Mouse (Mus musculus) CD4-positive, CD25-positive, alpha-beta regulatory T cell, adult 2 months (primary cell): ENCODE measurements around the gene Krtap16-3.

ENCODE experiments used
- DNase-seq: peaks from one replicate; pipeline ENCODE4 v3.0.0-alpha.2; 2012; ENCODE audit warnings: low read depth, low spot score

Gene Krtap16-3

GRCm38 (mm10) chr16:88962773-88963172 is at the start of gene Krtap16-3:
Krtap16-3 (minus strand) TSS chr16:88962873.
- DNase-seq = no peak

GRCm38 (mm10) chr16:89010659-89011058 is 48.0 kb upstream of the Krtap16-3 start, which contains the start of gene Krtap22-2:
Krtap22-2 (minus strand) TSS chr16:89010759.
- DNase-seq = no peak

GRCm38 (mm10) chr16:88941106-88941505 is 21.6 kb downstream of the Krtap16-3 start:
- DNase-seq = no peak

- peak; percentile 6 for DNase-seq
Observed at GRCm38 (mm10) chr16:88938252-88938651, 24.4 kb downstream of the Krtap16-3 start.

GRCm38 (mm10) chr16:88932165-88932564 is 30.5 kb downstream of the Krtap16-3 start, which contains the start of gene Krtap19-9b:
Krtap19-9b (minus strand) TSS chr16:88932265.
- no peak for DNase-seq
